Mouse (Mus musculus): ENCODE measurements around the gene Tmc3.
A peak's percentile ranks its signal among the peaks of the same experiment; 100 is the strongest.

- TF ChIP-seq CTCF (IDR thresholded peaks at IDR 0.05; ENCODE audit: borderline replicate concordance, insufficient read depth, low read length) (peak; percentile 60; the same call in 1 of the 2 replicates), POLR2A (IDR thresholded peaks at IDR 0.05; ENCODE audit: low read depth, low read length) (no peak)
Measured at GRCm38 (mm10) chr7:83599913-83600286, 15.2 kb downstream of the Tmc3 start.
